Comparison of ENCODE assay signal across 9 mouse cellular contexts in genomic region chr12:108547251-108547875, GRCm38 (mm10). TPM values are rescaled to one million over a fixed set of nuclear protein-coding genes. Genes with fewer than 3 reads are reported as not detected.
A peak's percentile ranks its signal among the peaks of the same experiment; 100 is the strongest.
DNase-seq lines count a peak whose midpoint lies in the region; ATAC-seq lines count a peak whose summit lies in the region.
"Had no signal": no experiment of that assay in that cellular context is flagged by ENCODE, and none has a peak within 500 bp of the region (broad histone marks: within the 10 kb centered on the region; RNA-seq: fewer than 3 reads in every experiment).

No protein-coding gene starts in this region.

- H3K9ac ChIP-seq in hindbrain, embryonic 16.5 days (ENCODE audit: low read depth, low read length): no peak overlapping the region
- H3K9ac ChIP-seq in embryonic facial prominence, embryonic 12.5 days: no peak overlapping the region
- H3K9ac ChIP-seq in midbrain, embryonic 12.5 days (replicated peaks): no peak overlapping the region

- 0 out of 2 replicates have a peak, but pooled peaks cover 14% of the 10 kb centered on the region for H3K9me3 ChIP-seq in hindbrain, embryonic 10.5 days
- H3K9me3 ChIP-seq in hindbrain, embryonic 16.5 days (ENCODE audit: control insufficient read depth, low read length): no peaks in the 10 kb centered on the region
- no peaks in the 10 kb centered on the region for H3K9me3 ChIP-seq in embryonic facial prominence, embryonic 12.5 days
- H3K9me3 ChIP-seq in midbrain, embryonic 12.5 days: no peaks in the 10 kb centered on the region

- no peak overlapping the region for H3K4me3 ChIP-seq in hindbrain, embryonic 10.5 days
- no peak overlapping the region for H3K4me3 ChIP-seq in hindbrain, embryonic 16.5 days (ENCODE audit: low read length)
- no peak overlapping the region for H3K4me3 ChIP-seq in embryonic facial prominence, embryonic 12.5 days
- H3K4me3 ChIP-seq in midbrain, embryonic 12.5 days: no peak overlapping the region

- H3K27ac ChIP-seq in hindbrain, embryonic 10.5 days: peak overlapping the region; percentile 84
- H3K27ac ChIP-seq in hindbrain, embryonic 16.5 days (ENCODE audit: low read depth, low read length): no peak overlapping the region
- 0 out of 2 replicates have a peak overlapping the region, but pooled peaks have one; percentile 8 for H3K27ac ChIP-seq in embryonic facial prominence, embryonic 12.5 days
- H3K27ac ChIP-seq in midbrain, embryonic 12.5 days (replicated peaks): peak overlapping the region; percentile 81

- no peak overlapping the region for H3K4me2 ChIP-seq in hindbrain, embryonic 16.5 days (ENCODE audit: low read length)
- no peak overlapping the region for H3K4me2 ChIP-seq in embryonic facial prominence, embryonic 12.5 days (replicated peaks)
- H3K4me2 ChIP-seq in midbrain, embryonic 12.5 days (replicated peaks): peak overlapping the region; percentile 17

- no peak for ATAC-seq in hindbrain, embryonic 16.5 days
- no peak for ATAC-seq in embryonic facial prominence, embryonic 12.5 days (ENCODE audit: insufficient number of reproducible peaks, insufficient read depth, low FRiP score, low TSS enrichment)
- peak; percentile 11; the same call in 1 of the 2 replicates for ATAC-seq in midbrain, embryonic 12.5 days (ENCODE audit: low FRiP score, low read depth)
- ATAC-seq in activated CD4-positive, CD25-positive, alpha-beta regulatory T cell, adult 4 months: no peak
- ATAC-seq: Patski had no signal

- H3K36me3 ChIP-seq in hindbrain, embryonic 10.5 days: no peaks in the 10 kb centered on the region
- H3K36me3 ChIP-seq in hindbrain, embryonic 16.5 days (ENCODE audit: control insufficient read depth, insufficient read depth, low read length): no peaks in the 10 kb centered on the region
- H3K36me3 ChIP-seq in embryonic facial prominence, embryonic 12.5 days: no peaks in the 10 kb centered on the region
- no peaks in the 10 kb centered on the region for H3K36me3 ChIP-seq in midbrain, embryonic 12.5 days

- peaks cover 32% of the 10 kb centered on the region for H3K4me1 ChIP-seq in hindbrain, embryonic 10.5 days (replicated peaks)
- H3K4me1 ChIP-seq in hindbrain, embryonic 16.5 days (ENCODE audit: control insufficient read depth, insufficient read depth, low read depth, low read length): no peaks in the 10 kb centered on the region; the same call in 1 of the 2 replicates
- peaks cover 7% of the 10 kb centered on the region; the same call in 1 of the 2 replicates for H3K4me1 ChIP-seq in embryonic facial prominence, embryonic 12.5 days
- peaks cover 18% of the 10 kb centered on the region for H3K4me1 ChIP-seq in midbrain, embryonic 12.5 days

- no peak for DNase-seq in hindbrain, embryonic 10.5 days (ENCODE audit: low spot score)
- peak; percentile 26 for DNase-seq in MN1 (ENCODE audit: low spot score)
- DNase-seq in urinary bladder, postnatal 10 days (ENCODE audit: low spot score): no peak
- DNase-seq in gastrocnemius, adult 18-20 months (ENCODE audit: low spot score): no peak

- WGBS in hindbrain, embryonic 10.5 days: 73% methylated on average over 15 of the region's 15 CpGs
- WGBS in hindbrain, embryonic 16.5 days: 71% methylated on average over 15 of the region's 15 CpGs
- 66% methylated on average over 15 of the region's 15 CpGs for WGBS in embryonic facial prominence, embryonic 12.5 days
- 45% methylated on average over 15 of the region's 15 CpGs for WGBS in midbrain, embryonic 12.5 days

- no peaks in the 10 kb centered on the region for H3K27me3 ChIP-seq in hindbrain, embryonic 10.5 days (ENCODE audit: insufficient read depth, poor library complexity, severe bottlenecking)
- no peaks in the 10 kb centered on the region for H3K27me3 ChIP-seq in hindbrain, embryonic 16.5 days (replicated peaks; ENCODE audit: control insufficient read depth, insufficient read depth, low read length)
- 0 out of 2 replicates have a peak, but pooled peaks cover 5% of the 10 kb centered on the region for H3K27me3 ChIP-seq in embryonic facial prominence, embryonic 12.5 days
- no peaks in the 10 kb centered on the region; the same call in 1 of the 2 replicates for H3K27me3 ChIP-seq in midbrain, embryonic 12.5 days
- H3K27me3 ChIP-seq: Patski had no signal

RNA-seq across cellular contexts. Expression of gene Evl, which starts 7.2 kb away (rescaled TPM):
- polyA plus RNA-seq in hindbrain, embryonic 10.5 days (2016; fragmentation: Nextera tagmentation; extraction: Ambion mirVana): 59.1 and 75.2 TPM in 2 replicates
- 186 and 204 TPM in 2 replicates for polyA plus RNA-seq in hindbrain, embryonic 16.5 days (2015; fragmentation: Nextera tagmentation; extraction: Ambion mirVana)
- polyA plus RNA-seq in embryonic facial prominence, embryonic 12.5 days (2016; fragmentation: Nextera tagmentation; extraction: Ambion mirVana): 88.5 and 95.1 TPM in 2 replicates
- polyA plus RNA-seq in midbrain, embryonic 12.5 days (2016; fragmentation: Nextera tagmentation; extraction: Ambion mirVana): 123 and 138 TPM in 2 replicates
- 1 to 10 TPM; 8.0 to 9.7 TPM for total RNA-seq in gastrocnemius, adult 18-20 months (2021)
- polyA plus RNA-seq in activated CD4-positive, CD25-positive, alpha-beta regulatory T cell, adult 4 months (2017; shearing (Covaris generic)): 100 to 1,000 TPM; 212 to 251 TPM
